Mouse (Mus musculus) hindbrain, postnatal 0 days (tissue): ENCODE data around the gene Tap2. TPM values are rescaled to one million over a fixed set of nuclear protein-coding genes. Genes with fewer than 3 reads are reported as not detected.
A peak's percentile ranks its signal among the peaks of the same experiment; 100 is the strongest.

ENCODE experiments used
- ATAC-seq: fragments of 200-750 bp; cut with Nextera tagmentation; 2 replicates; pipeline ENCODE4 v1.8.0; 2017; ENCODE audit warnings: mild to moderate bottlenecking, moderate TSS enrichment, moderate library complexity
- DNase-seq: peaks from one replicate; pipeline ENCODE4 v3.0.0-alpha.2; 2015; ENCODE audit warnings: low spot score
- H3K27ac ChIP-seq: fragments of 300-500 bp; sonication (generic); 2 replicates; pipeline ENCODE4 v1.5.1; 2014; ENCODE audit warnings: mild to moderate bottlenecking
- H3K27me3 ChIP-seq: fragments of 300-500 bp; sonication (generic); 2 replicates; pipeline ENCODE4 v1.6.1; 2014; ENCODE audit warnings: low read length, mixed read lengths; ENCODE audit not compliant: insufficient read depth
- H3K36me3 ChIP-seq: fragments of 300-500 bp; sonication (generic); 2 replicates; pipeline ENCODE4 v1.6.1; 2014; ENCODE audit warnings: low read length, mixed read lengths; ENCODE audit not compliant: insufficient read depth
- H3K4me1 ChIP-seq: fragments of 300-500 bp; sonication (generic); 2 replicates; pipeline ENCODE4 v1.6.1; 2014; ENCODE audit warnings: antibody characterized with exemption, low read length, mixed read lengths; ENCODE audit not compliant: insufficient read depth
- H3K4me2 ChIP-seq: fragments of 300-500 bp; sonication (generic); 2 replicates; pipeline ENCODE4 v1.6.1; 2014; ENCODE audit warnings: low read depth, mild to moderate bottlenecking, low read length, moderate library complexity, mixed read lengths
- H3K4me3 ChIP-seq: fragments of 300-500 bp; sonication (generic); 2 replicates; pipeline ENCODE4 v1.5.1; 2014; ENCODE audit warnings: low read length
- H3K9ac ChIP-seq: fragments of 300-500 bp; sonication (generic); replicated peaks from 2 replicates; pipeline ENCODE4 v1.6.1; 2014; ENCODE audit warnings: mild to moderate bottlenecking, low read length, moderate library complexity, mixed read lengths
- H3K9me3 ChIP-seq: fragments of 300-500 bp; sonication (generic); 2 replicates; pipeline ENCODE4 v1.6.1; 2016; ENCODE audit warnings: low read length, mixed read lengths
- CTCF ChIP-seq: IDR thresholded peaks from 2 replicates; pipeline ENCODE4 v1.5.1; 2016; ENCODE audit warnings: antibody characterized with exemption, control low read depth, low read depth
- WGBS: fragments of 180-500 bp; shearing (Covaris S2); extraction: QIAGEN DNeasy Blood & Tissue Kit; methylation state at CpG from one replicate; pipeline ENCODE4 v1.1.7; 2014; 5-methylcytosine and 5-hydroxymethylcytosine counted together
- polyA plus RNA-seq: library from polyadenylated mRNA; unstranded; fragments of >200 nt; fragmentation: Nextera tagmentation; extraction: Ambion mirVana; gene quantifications from 2 replicates; pipeline ENCODE4 v1.2.1, GENCODE M21; 2015
- total RNA-seq: library from RNA; depleted of rRNA; stranded (reverse); fragments of >200 nt; gene quantifications from 2 replicates; pipeline ENCODE4 v1.2.3, GENCODE M21; 2014

Tap2 gene
- total and polyA plus RNA-seq, 2 experiments from 2014 or later: 0.89 to 6.5 TPM

DNA sequence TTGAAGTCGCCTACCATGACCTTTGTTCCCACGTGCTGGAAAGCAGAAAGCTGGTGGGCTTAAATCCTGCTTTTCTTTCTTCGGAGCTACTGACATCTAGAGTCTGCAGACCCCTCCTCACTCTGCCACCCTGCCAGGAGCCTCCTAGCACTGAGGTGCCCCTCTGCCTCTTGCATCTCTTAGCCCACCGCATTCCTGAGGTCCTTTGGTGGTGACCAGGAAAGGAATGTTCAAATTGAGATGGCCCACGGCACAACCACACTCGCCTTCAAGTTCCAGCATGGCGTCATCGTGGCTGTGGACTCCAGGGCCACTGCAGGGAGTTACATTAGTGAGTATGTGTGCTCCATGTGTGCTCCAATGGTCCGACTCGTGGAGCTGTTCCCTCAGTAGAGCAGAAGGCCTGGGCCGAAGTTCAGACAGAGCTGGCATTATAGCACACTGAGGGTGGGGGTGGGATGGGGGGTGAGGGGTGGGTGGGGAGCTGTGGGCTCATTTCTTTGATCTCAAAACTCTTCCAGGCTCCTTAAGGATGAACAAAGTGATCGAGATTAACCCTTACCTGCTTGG lies 4.2 kb upstream of the Tap2 start:
- no peak for TF ChIP-seq CTCF
- Histone ChIP-seq H3K4me1 (peaks cover 5% of the 10 kb centered on the region; the same call in 1 of the 2 replicates), H3K36me3 (no peaks in the 10 kb centered on the region), H3K9ac (no peak overlapping the region), H3K4me2 (no peak overlapping the region), H3K9me3 (no peaks in the 10 kb centered on the region), H3K27me3 (peaks cover 22% of the 10 kb centered on the region), H3K4me3 (no peak overlapping the region), H3K27ac (no peak overlapping the region)
- DNase-seq (no peak), ATAC-seq (no peak)
- 71% methylated on average over 12 of the region's 12 CpGs for WGBS

DNA sequence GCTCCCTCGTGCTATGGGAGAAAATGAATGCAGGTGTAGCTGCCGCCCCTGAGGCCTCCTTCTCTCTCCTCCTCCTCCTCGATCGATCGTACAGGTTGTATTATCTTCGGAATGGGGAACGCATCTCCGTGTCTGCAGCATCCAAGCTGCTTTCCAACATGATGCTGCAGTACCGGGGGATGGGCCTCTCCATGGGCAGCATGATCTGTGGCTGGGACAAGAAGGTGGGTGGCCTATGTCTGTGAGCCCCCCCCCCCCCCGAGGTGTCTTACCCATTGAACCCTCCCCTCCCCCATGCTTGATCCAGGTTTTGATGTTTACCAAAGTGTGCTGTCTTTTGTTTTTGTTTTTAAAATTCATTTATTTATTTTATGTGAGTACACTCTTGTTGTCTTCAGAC lies 3.3 kb upstream of the Tap2 start:
- Histone ChIP-seq H3K4me3 (no peak overlapping the region), H3K27me3 (peaks cover 19% of the 10 kb centered on the region), H3K36me3 (no peaks in the 10 kb centered on the region), H3K4me1 (peaks cover 5% of the 10 kb centered on the region; the same call in 1 of the 2 replicates), H3K4me2 (no peak overlapping the region), H3K9me3 (no peaks in the 10 kb centered on the region), H3K9ac (no peak overlapping the region), H3K27ac (no peak overlapping the region)
- 88% methylated on average over 10 of the region's 10 CpGs for WGBS
- DNase-seq (no peak), ATAC-seq (no peak)
- no peak for TF ChIP-seq CTCF

DNA sequence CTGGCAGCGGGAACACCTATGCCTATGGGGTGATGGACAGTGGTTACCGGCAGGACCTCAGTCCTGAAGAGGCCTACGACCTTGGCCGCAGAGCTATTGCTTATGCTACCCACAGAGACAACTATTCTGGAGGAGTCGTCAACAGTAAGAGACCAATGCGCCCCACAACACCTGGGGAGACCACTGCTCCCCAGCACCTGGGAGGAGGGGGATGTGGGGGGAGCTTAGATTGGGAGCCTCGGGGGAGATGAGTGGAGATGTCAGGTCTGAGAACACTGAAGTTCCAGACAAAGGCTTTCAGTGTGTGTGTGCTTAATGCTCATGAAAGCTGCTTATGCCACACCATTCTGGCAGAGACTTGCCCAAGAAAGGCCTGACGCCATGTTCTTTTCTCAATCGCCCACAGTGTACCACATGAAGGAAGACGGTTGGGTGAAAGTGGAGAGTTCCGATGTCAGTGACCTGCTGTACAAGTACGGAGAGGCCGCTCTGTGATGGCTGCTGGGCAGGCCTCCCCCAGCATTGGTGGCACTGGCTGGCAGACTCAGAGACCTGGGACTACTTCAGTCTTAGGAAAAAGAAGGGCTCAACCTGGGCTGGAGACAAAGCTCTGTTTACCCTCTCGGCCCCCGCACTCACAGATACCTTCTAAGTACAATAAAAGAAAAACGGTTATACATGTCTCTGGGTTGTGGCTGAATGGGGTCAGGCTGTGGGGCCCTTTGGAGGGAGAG lies 2.4 kb upstream of the Tap2 start:
- TF ChIP-seq CTCF: no peak
- Histone ChIP-seq H3K4me2 (no peak overlapping the region), H3K27me3 (peaks cover 24% of the 10 kb centered on the region), H3K4me3 (no peak overlapping the region), H3K9ac (no peak overlapping the region), H3K27ac (no peak overlapping the region), H3K36me3 (no peaks in the 10 kb centered on the region), H3K4me1 (peaks cover 5% of the 10 kb centered on the region; the same call in 1 of the 2 replicates), H3K9me3 (no peaks in the 10 kb centered on the region)
- ATAC-seq (no peak), DNase-seq (no peak)
- WGBS: 87% methylated on average over 16 of the region's 16 CpGs

DNA sequence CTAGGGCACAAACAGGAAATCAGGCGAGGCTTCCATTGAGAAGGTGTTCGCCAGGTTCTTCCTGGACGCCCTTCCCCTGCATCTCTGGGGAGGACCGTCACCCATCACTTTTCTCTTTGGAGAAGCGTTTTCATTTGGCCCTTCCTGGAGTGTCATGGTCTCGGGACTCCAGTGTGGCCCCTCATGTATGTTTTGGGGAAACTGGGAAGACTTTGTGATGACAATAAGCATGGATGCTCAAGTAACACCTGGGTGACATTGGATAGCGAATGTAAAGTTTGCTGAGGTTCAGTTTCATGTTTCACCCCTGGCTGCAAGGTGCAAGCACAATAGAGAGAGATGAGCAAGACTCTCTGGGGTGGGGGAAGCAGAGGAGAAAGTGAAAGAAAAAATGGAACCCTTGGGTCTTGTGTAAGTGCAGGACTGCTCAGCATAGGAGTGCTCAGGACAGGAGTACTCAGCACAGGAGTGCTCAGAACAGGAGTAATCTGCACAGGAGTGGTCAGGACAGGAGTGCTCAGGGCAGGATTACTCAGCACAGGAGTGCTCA lies 1.7 kb upstream of the Tap2 start:
- H3K27ac ChIP-seq: no peak overlapping the region
- H3K9ac ChIP-seq: no peak overlapping the region
- no peak overlapping the region for H3K4me2 ChIP-seq
- 78% methylated on average over 7 of the region's 7 CpGs for WGBS
- DNase-seq (no peak), ATAC-seq (no peak)
- peaks cover 5% of the 10 kb centered on the region; the same call in 1 of the 2 replicates for H3K4me1 ChIP-seq
- H3K36me3 ChIP-seq: no peaks in the 10 kb centered on the region
- no peak for TF ChIP-seq CTCF
- H3K4me3 ChIP-seq: no peak overlapping the region
- H3K9me3 ChIP-seq: no peaks in the 10 kb centered on the region
- peaks cover 18% of the 10 kb centered on the region for H3K27me3 ChIP-seq

DNA sequence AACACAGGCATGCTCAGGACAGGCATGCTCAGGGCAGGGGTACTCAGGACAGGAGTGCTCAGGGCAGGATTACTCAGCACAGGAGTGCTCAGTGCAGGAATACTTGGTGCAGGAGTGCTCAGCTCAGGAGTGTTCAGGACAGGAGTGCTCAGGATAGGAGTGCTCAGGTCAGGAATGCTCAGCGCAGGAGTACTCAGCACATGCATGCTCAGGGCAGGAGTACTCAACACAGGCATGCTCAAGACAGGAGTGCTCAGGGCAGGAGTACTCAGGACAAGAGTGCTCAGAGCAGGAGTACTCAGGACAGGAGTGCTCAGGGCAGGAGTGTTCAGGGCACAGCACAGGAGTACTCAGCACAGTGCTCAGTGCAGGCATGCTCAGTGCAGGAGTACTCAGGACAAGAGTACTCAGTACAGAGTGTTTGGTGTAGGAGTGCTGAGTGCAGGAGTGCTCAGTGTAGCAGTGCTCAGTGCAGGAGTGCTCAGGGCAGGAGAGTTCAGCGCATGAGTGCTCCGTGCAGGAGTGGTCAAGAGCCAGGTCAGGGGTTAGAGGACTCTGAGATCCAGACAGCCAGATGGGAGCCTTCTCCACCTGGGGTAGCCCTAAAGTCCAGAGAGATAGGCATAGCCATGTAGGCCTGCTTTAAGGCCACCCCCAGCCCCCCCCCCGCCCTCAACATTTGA lies 426 bp upstream of the Tap2 start:
- no peak for TF ChIP-seq CTCF
- no peak overlapping the region for H3K4me2 ChIP-seq
- peak; percentile 24; the same call in 1 of the 2 replicates for ATAC-seq

DNA sequence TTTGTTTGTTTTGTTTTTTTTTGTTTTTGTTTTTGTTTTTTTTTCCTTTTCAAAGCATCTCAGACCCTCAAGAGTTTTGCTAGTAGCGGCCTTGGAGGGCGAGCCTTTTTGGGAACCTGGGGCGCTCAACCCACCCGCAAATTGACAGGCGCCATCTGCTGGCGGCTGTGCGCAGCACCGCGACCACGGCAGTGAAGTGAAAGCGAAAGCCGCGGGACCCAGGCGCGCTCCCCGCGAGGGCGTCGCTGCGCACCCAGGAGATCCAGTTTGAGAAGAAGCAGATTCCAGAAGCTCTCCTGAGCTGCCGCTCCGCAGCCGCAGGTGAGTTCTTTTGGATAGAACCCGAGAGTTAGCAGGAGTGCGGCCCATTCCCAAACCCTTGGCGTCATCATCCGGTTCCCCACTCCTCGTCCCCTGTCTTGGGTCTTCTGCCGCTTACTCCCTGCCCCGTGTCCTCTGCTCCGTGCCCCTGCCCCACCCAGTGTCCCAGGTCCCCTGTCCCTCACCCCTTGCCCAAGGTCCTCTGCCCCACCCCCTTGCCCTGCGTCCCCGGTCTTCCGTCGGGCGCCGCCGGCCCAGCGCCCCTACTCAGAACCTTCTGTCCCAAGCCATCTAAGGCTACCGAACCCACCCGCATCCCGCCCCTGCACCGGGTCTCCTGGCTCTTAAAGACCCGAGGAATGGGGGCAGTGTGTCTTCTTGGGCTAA lies 1.1 kb downstream of the Tap2 start:
- WGBS: under 1% methylated on average over 44 of the region's 44 CpGs
- peak; percentile 48; the same call in 1 of the 2 replicates for ATAC-seq

More for the DNA sequence above, 426 bp upstream of the Tap2 start:
- 72% methylated on average over 4 of the region's 4 CpGs for WGBS
- Histone ChIP-seq H3K27ac (no peak overlapping the region), H3K4me1 (peaks cover 5% of the 10 kb centered on the region; the same call in 1 of the 2 replicates), H3K27me3 (peaks cover 16% of the 10 kb centered on the region; the same call in 1 of the 2 replicates), H3K9me3 (no peaks in the 10 kb centered on the region), H3K9ac (no peak overlapping the region), H3K36me3 (no peaks in the 10 kb centered on the region), H3K4me3 (no peak overlapping the region)
- DNase-seq: no peak

More for the DNA sequence above, 1.1 kb downstream of the Tap2 start:
- Histone ChIP-seq H3K4me2 (peak overlapping the region; percentile 62), H3K4me3 (peak overlapping the region; percentile 59), H3K27me3 (peaks cover 6% of the 10 kb centered on the region; the same call in 1 of the 2 replicates), H3K27ac (no peak overlapping the region), H3K36me3 (no peaks in the 10 kb centered on the region), H3K4me1 (no peaks in the 10 kb centered on the region), H3K9ac (peak overlapping the region; percentile 44), H3K9me3 (no peaks in the 10 kb centered on the region)
- peak; percentile 83 for DNase-seq
- TF ChIP-seq CTCF: peak; percentile 86
